Mouse (Mus musculus): ENCODE measurements at regions not wholly inside any gene's neighbourhood (a gene's known extent, or its start where the extent isn't known, plus 50 kb on each side); places are given as distances from the start of the nearest gene placed in this dataset.

- WGBS, result 91% methylated on average over 7 of the region's 7 CpGs
Observed at GRCm38 (mm10) chr5:43050961-43051517, 181.9 kb upstream of the Cpeb2 start.

GRCm38 (mm10) chr5:43052668-43053067 is 180.3 kb upstream of the Cpeb2 start:
- H3K9me3 ChIP-seq (replicated peaks), result no peaks in the 10 kb centered on the region
- no peaks in the 10 kb centered on the region for H3K27me3 ChIP-seq (ENCODE audit: low read depth, poor library complexity, severe bottlenecking)
- no peak overlapping the region for H3K27ac ChIP-seq (replicated peaks)
- WGBS, result 78% methylated on average over 1 of the region's 1 CpGs
- H3K36me3 ChIP-seq, result no peaks in the 10 kb centered on the region
- H3K4me1 ChIP-seq, result no peaks in the 10 kb centered on the region
- DNase-seq (ENCODE audit: low spot score), result no peak
- H3K4me3 ChIP-seq, result no peak overlapping the region

More at GRCm38 (mm10) chr5:43050961-43051517, 181.9 kb upstream of the Cpeb2 start:
- DNase-seq (ENCODE audit: low spot score), result no peak
- Histone ChIP-seq H3K4me3 (no peak overlapping the region), H3K27me3 (ENCODE audit: low read depth, poor library complexity, severe bottlenecking) (no peaks in the 10 kb centered on the region), H3K9me3 (replicated peaks) (no peaks in the 10 kb centered on the region), H3K27ac (replicated peaks) (no peak overlapping the region), H3K4me1 (no peaks in the 10 kb centered on the region), H3K36me3 (no peaks in the 10 kb centered on the region)

GRCm38 (mm10) chr5:43054586-43054985 is 178.4 kb upstream of the Cpeb2 start:
- Histone ChIP-seq H3K27ac (replicated peaks) (no peak overlapping the region), H3K27me3 (ENCODE audit: low read depth, poor library complexity, severe bottlenecking) (no peaks in the 10 kb centered on the region), H3K9me3 (replicated peaks) (no peaks in the 10 kb centered on the region), H3K4me3 (no peak overlapping the region), H3K4me1 (no peaks in the 10 kb centered on the region), H3K36me3 (no peaks in the 10 kb centered on the region)
- no peak for DNase-seq (ENCODE audit: low spot score)
- WGBS, result 92% methylated on average over 8 of the region's 8 CpGs

- Histone ChIP-seq H3K36me3 (no peaks in the 10 kb centered on the region), H3K4me3 (no peak overlapping the region), H3K27me3 (ENCODE audit: low read depth, poor library complexity, severe bottlenecking) (no peaks in the 10 kb centered on the region), H3K27ac (replicated peaks) (no peak overlapping the region), H3K4me1 (no peaks in the 10 kb centered on the region), H3K9me3 (replicated peaks) (no peaks in the 10 kb centered on the region)
- DNase-seq (ENCODE audit: low spot score), result no peak
- WGBS, result 83% methylated on average over 4 of the region's 4 CpGs
Observed at GRCm38 (mm10) chr5:43055111-43055710, 177.8 kb upstream of the Cpeb2 start.

GRCm38 (mm10) chr5:43056486-43056885 is 176.5 kb upstream of the Cpeb2 start:
- H3K27ac ChIP-seq (replicated peaks), result no peak overlapping the region
- WGBS, result 87% methylated on average over 2 of the region's 2 CpGs
- H3K36me3 ChIP-seq, result no peaks in the 10 kb centered on the region
- H3K4me1 ChIP-seq, result no peaks in the 10 kb centered on the region
- DNase-seq (ENCODE audit: low spot score), result no peak
- H3K4me3 ChIP-seq, result no peak overlapping the region
- no peaks in the 10 kb centered on the region for H3K9me3 ChIP-seq (replicated peaks)
- H3K27me3 ChIP-seq (ENCODE audit: low read depth, poor library complexity, severe bottlenecking), result no peaks in the 10 kb centered on the region

- Histone ChIP-seq H3K27me3 (ENCODE audit: low read depth, poor library complexity, severe bottlenecking) (no peaks in the 10 kb centered on the region), H3K27ac (replicated peaks) (no peak overlapping the region), H3K36me3 (no peaks in the 10 kb centered on the region), H3K4me1 (no peaks in the 10 kb centered on the region), H3K4me3 (no peak overlapping the region), H3K9me3 (replicated peaks) (no peaks in the 10 kb centered on the region)
- no peak for DNase-seq (ENCODE audit: low spot score)
- 87% methylated on average over 2 of the region's 2 CpGs for WGBS
Observed at GRCm38 (mm10) chr5:43061243-43061642, 171.7 kb upstream of the Cpeb2 start.

- no peak for DNase-seq (ENCODE audit: low spot score)
- WGBS, result 79% methylated on average over 1 of the region's 1 CpGs
Observed at GRCm38 (mm10) chr5:43061797-43062391, 171.1 kb upstream of the Cpeb2 start.

GRCm38 (mm10) chr5:43062499-43062898 is 170.5 kb upstream of the Cpeb2 start:
- H3K27ac ChIP-seq (replicated peaks), result no peak overlapping the region
- 78% methylated on average over 1 of the region's 1 CpGs for WGBS
- no peaks in the 10 kb centered on the region for H3K9me3 ChIP-seq (replicated peaks)

More at GRCm38 (mm10) chr5:43061797-43062391, 171.1 kb upstream of the Cpeb2 start:
- no peak overlapping the region for H3K4me3 ChIP-seq
- no peaks in the 10 kb centered on the region for H3K9me3 ChIP-seq (replicated peaks)
- no peaks in the 10 kb centered on the region for H3K4me1 ChIP-seq
- H3K36me3 ChIP-seq, result no peaks in the 10 kb centered on the region
- H3K27ac ChIP-seq (replicated peaks), result no peak overlapping the region
- no peaks in the 10 kb centered on the region for H3K27me3 ChIP-seq (ENCODE audit: low read depth, poor library complexity, severe bottlenecking)

GRCm38 (mm10) chr5:43063386-43063785 is 169.6 kb upstream of the Cpeb2 start:
- no peaks in the 10 kb centered on the region for H3K4me1 ChIP-seq
- no peak overlapping the region for H3K27ac ChIP-seq (replicated peaks)
- H3K27me3 ChIP-seq (ENCODE audit: low read depth, poor library complexity, severe bottlenecking), result no peaks in the 10 kb centered on the region
- DNase-seq (ENCODE audit: low spot score), result no peak
- 82% methylated on average over 8 of the region's 8 CpGs for WGBS
- no peak overlapping the region for H3K4me3 ChIP-seq
- no peaks in the 10 kb centered on the region for H3K36me3 ChIP-seq
- no peaks in the 10 kb centered on the region for H3K9me3 ChIP-seq (replicated peaks)

More at GRCm38 (mm10) chr5:43062499-43062898, 170.5 kb upstream of the Cpeb2 start:
- H3K4me1 ChIP-seq, result no peaks in the 10 kb centered on the region
- H3K4me3 ChIP-seq, result no peak overlapping the region
- no peak for DNase-seq (ENCODE audit: low spot score)
- no peaks in the 10 kb centered on the region for H3K27me3 ChIP-seq (ENCODE audit: low read depth, poor library complexity, severe bottlenecking)
- no peaks in the 10 kb centered on the region for H3K36me3 ChIP-seq

- no peak for DNase-seq (ENCODE audit: low spot score)
- Histone ChIP-seq H3K9me3 (replicated peaks) (no peaks in the 10 kb centered on the region), H3K36me3 (no peaks in the 10 kb centered on the region), H3K4me1 (no peaks in the 10 kb centered on the region), H3K27ac (replicated peaks) (no peak overlapping the region), H3K27me3 (ENCODE audit: low read depth, poor library complexity, severe bottlenecking) (no peaks in the 10 kb centered on the region), H3K4me3 (no peak overlapping the region)
- WGBS, result 93% methylated on average over 3 of the region's 3 CpGs
Observed at GRCm38 (mm10) chr5:43071541-43071940, 161.4 kb upstream of the Cpeb2 start.

GRCm38 (mm10) chr5:43072340-43072739 is 160.6 kb upstream of the Cpeb2 start:
- DNase-seq (ENCODE audit: low spot score), result no peak
- no peak overlapping the region for H3K27ac ChIP-seq (replicated peaks)
- no peak overlapping the region for H3K4me3 ChIP-seq
- H3K27me3 ChIP-seq (ENCODE audit: low read depth, poor library complexity, severe bottlenecking), result no peaks in the 10 kb centered on the region
- H3K9me3 ChIP-seq (replicated peaks), result no peaks in the 10 kb centered on the region
- 91% methylated on average over 2 of the region's 2 CpGs for WGBS
- no peaks in the 10 kb centered on the region for H3K36me3 ChIP-seq
- no peaks in the 10 kb centered on the region for H3K4me1 ChIP-seq

- DNase-seq (ENCODE audit: low spot score), result no peak
- H3K27me3 ChIP-seq (ENCODE audit: low read depth, poor library complexity, severe bottlenecking), result no peaks in the 10 kb centered on the region
- H3K9me3 ChIP-seq (replicated peaks), result no peaks in the 10 kb centered on the region
- no peak overlapping the region for H3K4me3 ChIP-seq
- WGBS, result 92% methylated on average over 3 of the region's 3 CpGs
- no peaks in the 10 kb centered on the region for H3K4me1 ChIP-seq
- H3K36me3 ChIP-seq, result no peaks in the 10 kb centered on the region
- no peak overlapping the region for H3K27ac ChIP-seq (replicated peaks)
Observed at GRCm38 (mm10) chr5:43074536-43074935, 158.4 kb upstream of the Cpeb2 start.

GRCm38 (mm10) chr5:43080252-43080651 is 152.7 kb upstream of the Cpeb2 start:
- whole genome bisulfite sequencing, result 93% methylated on average over 1 of the region's 1 CpGs
- Histone ChIP-seq H3K27me3 (ENCODE audit: low read depth, poor library complexity, severe bottlenecking) (peaks cover 3% of the 10 kb centered on the region), H3K9me3 (replicated peaks) (no peaks in the 10 kb centered on the region), H3K36me3 (no peaks in the 10 kb centered on the region), H3K4me3 (no peak overlapping the region), H3K27ac (replicated peaks) (no peak overlapping the region), H3K4me1 (no peaks in the 10 kb centered on the region)
- no peak for DNase-seq (ENCODE audit: low spot score)
